Mouse (Mus musculus) liver, embryonic 12.5 days (tissue): ENCODE results near the gene Wasf1. TPM values are rescaled to one million over a fixed set of nuclear protein-coding genes. Genes with fewer than 3 reads are reported as not detected.

Experiments
- ATAC-seq: fragments of 200-750 bp; cut with Nextera tagmentation; 2 replicates; pipeline ENCODE4 v1.8.0; 2017; ENCODE audit warnings: moderate number of reproducible peaks, mild to moderate bottlenecking, moderate library complexity
- H3K27ac ChIP-seq: fragments of 300-500 bp; sonication (generic); 2 replicates; pipeline ENCODE4 v1.5.1; 2016; ENCODE audit warnings: mild to moderate bottlenecking
- H3K27me3 ChIP-seq: fragments of 300-500 bp; sonication (generic); replicated peaks from 2 replicates; pipeline ENCODE4 v1.6.1; 2016; ENCODE audit warnings: mild to moderate bottlenecking, moderate library complexity
- H3K36me3 ChIP-seq: fragments of 300-500 bp; sonication (generic); 2 replicates; pipeline ENCODE4 v1.6.1; 2016; ENCODE audit warnings: mild to moderate bottlenecking, moderate library complexity
- H3K4me1 ChIP-seq: fragments of 300-500 bp; sonication (generic); 2 replicates; pipeline ENCODE4 v1.6.1; 2016
- H3K4me2 ChIP-seq: fragments of 300-500 bp; sonication (generic); 2 replicates; pipeline ENCODE4 v1.6.1; 2016; ENCODE audit warnings: mild to moderate bottlenecking, moderate library complexity
- H3K4me3 ChIP-seq: fragments of 300-500 bp; sonication (generic); 2 replicates; pipeline ENCODE4 v1.5.1; 2016; ENCODE audit warnings: mild to moderate bottlenecking, moderate library complexity
- H3K9ac ChIP-seq: fragments of 300-500 bp; sonication (generic); 2 replicates; pipeline ENCODE4 v1.6.1; 2016; ENCODE audit warnings: mild to moderate bottlenecking, moderate library complexity
- H3K9me3 ChIP-seq: fragments of 300-500 bp; sonication (generic); replicated peaks from 2 replicates; pipeline ENCODE4 v1.6.1; 2016; ENCODE audit warnings: mild to moderate bottlenecking, moderate library complexity
- WGBS: fragments of 180-500 bp; shearing (Covaris S2); methylation state at CpG from one replicate; pipeline ENCODE4 v1.1.7; 2016; ENCODE audit not compliant: insufficient replicate concordance; 5-methylcytosine and 5-hydroxymethylcytosine counted together
- polyA plus RNA-seq: library from polyadenylated mRNA; unstranded; fragments of >200 nt; fragmentation: Nextera tagmentation; extraction: Ambion mirVana; gene quantifications from 2 replicates; pipeline ENCODE4 v1.2.1, GENCODE M21; 2016

Gene Wasf1
- polyA plus RNA-seq, 1 experiment from 2014 or later: 3.2 TPM

- 60% methylated on average over 5 of the region's 5 CpGs for WGBS
- no peak overlapping the region for H3K27ac ChIP-seq
- H3K36me3 ChIP-seq: no peaks in the 10 kb centered on the region
- no peaks in the 10 kb centered on the region for H3K27me3 ChIP-seq
- H3K9me3 ChIP-seq: no peaks in the 10 kb centered on the region
- H3K9ac ChIP-seq: no peak overlapping the region
- H3K4me1 ChIP-seq: no peaks in the 10 kb centered on the region
- H3K4me3 ChIP-seq: no peak overlapping the region
- no peak overlapping the region for H3K4me2 ChIP-seq
- ATAC-seq: no peak
Measured at GRCm38 (mm10) chr10:40896656-40897055, 13.4 kb downstream of the Wasf1 start.

- H3K9ac ChIP-seq: no peak overlapping the region
- no peak for ATAC-seq
- no peaks in the 10 kb centered on the region for H3K9me3 ChIP-seq
- no peaks in the 10 kb centered on the region for H3K4me1 ChIP-seq
- no peak overlapping the region for H3K4me2 ChIP-seq
- no peaks in the 10 kb centered on the region for H3K27me3 ChIP-seq
- 63% methylated on average over 4 of the region's 4 CpGs for WGBS
- H3K36me3 ChIP-seq: no peaks in the 10 kb centered on the region
- H3K27ac ChIP-seq: no peak overlapping the region
- no peak overlapping the region for H3K4me3 ChIP-seq
Measured at GRCm38 (mm10) chr10:40901786-40902185, 18.5 kb downstream of the Wasf1 start.

GRCm38 (mm10) chr10:40906131-40906530, 22.9 kb downstream of the Wasf1 start:
- Histone ChIP-seq H3K9ac (no peak overlapping the region), H3K9me3 (no peaks in the 10 kb centered on the region), H3K27me3 (no peaks in the 10 kb centered on the region), H3K4me1 (no peaks in the 10 kb centered on the region), H3K27ac (no peak overlapping the region), H3K4me2 (no peak overlapping the region), H3K4me3 (no peak overlapping the region), H3K36me3 (no peaks in the 10 kb centered on the region)
- no peak for ATAC-seq
- 63% methylated on average over 1 of the region's 1 CpGs for WGBS

- Histone ChIP-seq H3K4me1 (no peaks in the 10 kb centered on the region), H3K4me2 (no peak overlapping the region), H3K9me3 (no peaks in the 10 kb centered on the region), H3K4me3 (no peak overlapping the region), H3K27ac (no peak overlapping the region), H3K27me3 (no peaks in the 10 kb centered on the region), H3K9ac (no peak overlapping the region), H3K36me3 (no peaks in the 10 kb centered on the region)
- no peak for ATAC-seq
- 73% methylated on average over 7 of the region's 7 CpGs for WGBS
Measured at GRCm38 (mm10) chr10:40906802-40907201, 23.5 kb downstream of the Wasf1 start.

- no peaks in the 10 kb centered on the region for H3K4me1 ChIP-seq
- no peak overlapping the region for H3K4me3 ChIP-seq
- H3K36me3 ChIP-seq: no peaks in the 10 kb centered on the region
- 24% methylated on average over 2 of the region's 2 CpGs for WGBS
- H3K27ac ChIP-seq: no peak overlapping the region
- H3K27me3 ChIP-seq: no peaks in the 10 kb centered on the region
- H3K4me2 ChIP-seq: no peak overlapping the region
- no peak for ATAC-seq
- no peak overlapping the region for H3K9ac ChIP-seq
- no peaks in the 10 kb centered on the region for H3K9me3 ChIP-seq
Measured at GRCm38 (mm10) chr10:40908580-40908979, 25.3 kb downstream of the Wasf1 start.

- ATAC-seq: no peak
- H3K9ac ChIP-seq: no peak overlapping the region
- no peaks in the 10 kb centered on the region for H3K27me3 ChIP-seq
- H3K4me2 ChIP-seq: no peak overlapping the region
- WGBS: 81% methylated on average over 2 of the region's 2 CpGs
- H3K9me3 ChIP-seq: no peaks in the 10 kb centered on the region
- no peaks in the 10 kb centered on the region for H3K4me1 ChIP-seq
- H3K36me3 ChIP-seq: no peaks in the 10 kb centered on the region
- no peak overlapping the region for H3K27ac ChIP-seq
- no peak overlapping the region for H3K4me3 ChIP-seq
Measured at GRCm38 (mm10) chr10:40910811-40911210, 27.5 kb downstream of the Wasf1 start.

GRCm38 (mm10) chr10:40915240-40915639, 32.0 kb downstream of the Wasf1 start:
- Histone ChIP-seq H3K27ac (no peak overlapping the region), H3K4me3 (no peak overlapping the region), H3K9me3 (no peaks in the 10 kb centered on the region), H3K4me2 (no peak overlapping the region), H3K27me3 (no peaks in the 10 kb centered on the region), H3K36me3 (no peaks in the 10 kb centered on the region), H3K4me1 (no peaks in the 10 kb centered on the region), H3K9ac (no peak overlapping the region)
- WGBS: 60% methylated on average over 2 of the region's 2 CpGs
- no peak for ATAC-seq

- Histone ChIP-seq H3K27ac (no peak overlapping the region), H3K27me3 (no peaks in the 10 kb centered on the region), H3K4me2 (no peak overlapping the region), H3K4me3 (no peak overlapping the region), H3K9ac (no peak overlapping the region), H3K4me1 (no peaks in the 10 kb centered on the region), H3K9me3 (no peaks in the 10 kb centered on the region), H3K36me3 (no peaks in the 10 kb centered on the region)
- ATAC-seq: no peak
- WGBS: 81% methylated on average over 8 of the region's 8 CpGs
Measured at GRCm38 (mm10) chr10:40918669-40919440, 35.6 kb downstream of the Wasf1 start.

GRCm38 (mm10) chr10:40919464-40919863, 36.2 kb downstream of the Wasf1 start:
- no peaks in the 10 kb centered on the region for H3K27me3 ChIP-seq
- WGBS: 78% methylated on average over 6 of the region's 6 CpGs
- H3K9me3 ChIP-seq: no peaks in the 10 kb centered on the region
- H3K36me3 ChIP-seq: no peaks in the 10 kb centered on the region
- no peak overlapping the region for H3K4me3 ChIP-seq
- no peak for ATAC-seq
- no peak overlapping the region for H3K4me2 ChIP-seq
- no peak overlapping the region for H3K9ac ChIP-seq
- no peak overlapping the region for H3K27ac ChIP-seq
- no peaks in the 10 kb centered on the region for H3K4me1 ChIP-seq

GRCm38 (mm10) chr10:40932995-40933394, 49.7 kb downstream of the Wasf1 start:
- H3K4me1 ChIP-seq: no peaks in the 10 kb centered on the region
- 0 out of 2 replicates have a peak, but pooled peaks cover 7% of the 10 kb centered on the region for H3K36me3 ChIP-seq
- H3K4me3 ChIP-seq: no peak overlapping the region
- no peaks in the 10 kb centered on the region for H3K27me3 ChIP-seq
- H3K27ac ChIP-seq: no peak overlapping the region
- no peak overlapping the region for H3K9ac ChIP-seq
- no peaks in the 10 kb centered on the region for H3K9me3 ChIP-seq
- WGBS: 84% methylated on average over 8 of the region's 8 CpGs
- no peak overlapping the region for H3K4me2 ChIP-seq
- ATAC-seq: no peak

GRCm38 (mm10) chr10:40936160-40936726, 53.0 kb downstream of the Wasf1 start:
- Histone ChIP-seq H3K9me3 (no peaks in the 10 kb centered on the region), H3K4me1 (no peaks in the 10 kb centered on the region), H3K27me3 (no peaks in the 10 kb centered on the region), H3K27ac (no peak overlapping the region), H3K36me3 (peaks cover 7% of the 10 kb centered on the region; the same call in 1 of the 2 replicates), H3K9ac (no peak overlapping the region), H3K4me3 (no peak overlapping the region), H3K4me2 (no peak overlapping the region)
- 73% methylated on average over 13 of the region's 13 CpGs for WGBS
- no peak for ATAC-seq

- Histone ChIP-seq H3K36me3 (peaks cover 7% of the 10 kb centered on the region; the same call in 1 of the 2 replicates), H3K27me3 (no peaks in the 10 kb centered on the region), H3K27ac (no peak overlapping the region), H3K9me3 (no peaks in the 10 kb centered on the region), H3K4me2 (no peak overlapping the region), H3K9ac (no peak overlapping the region), H3K4me3 (no peak overlapping the region), H3K4me1 (no peaks in the 10 kb centered on the region)
- ATAC-seq: no peak
- WGBS: 81% methylated on average over 20 of the region's 20 CpGs
Measured at GRCm38 (mm10) chr10:40937569-40937968, 54.3 kb downstream of the Wasf1 start.
